Mouse (Mus musculus) heart, postnatal 0 days (tissue): ENCODE results near the gene Eif4a1.

ENCODE experiments used
- CTCF ChIP-seq: IDR thresholded peaks from 2 replicates; pipeline ENCODE4 v1.5.1; 2016; ENCODE audit warnings: antibody characterized with exemption, control low read depth, low read depth
- EP300 ChIP-seq: IDR thresholded peaks from 2 replicates; pipeline ENCODE4 v1.6.1; 2016; ENCODE audit warnings: antibody characterized with exemption, low read depth

GRCm38 (mm10) chr11:69656617-69657461 lies 15.4 kb downstream of the Eif4a1 start:
- TF ChIP-seq CTCF (peak; percentile 79), EP300 (no peak)
